Mouse (Mus musculus) limb, embryonic 11.5 days (tissue): ENCODE measurements around the gene Bcap29. TPM values are rescaled to one million over a fixed set of nuclear protein-coding genes. Genes with fewer than 3 reads are reported as not detected.
A peak's percentile ranks its signal among the peaks of the same experiment; 100 is the strongest.

Source experiments
- ATAC-seq: fragments of 200-750 bp; cut with Nextera tagmentation; 2 replicates; pipeline ENCODE4 v1.8.0; 2017; ENCODE audit warnings: low read depth; ENCODE audit not compliant: insufficient number of reproducible peaks, low FRiP score, low TSS enrichment
- DNase-seq: peaks from one replicate; pipeline ENCODE4 v3.0.0-alpha.2; 2015; ENCODE audit warnings: low spot score
- H3K27ac ChIP-seq: fragments of 300-500 bp; sonication (generic); replicated peaks from 2 replicates; pipeline ENCODE4 v1.5.1; 2014; ENCODE audit warnings: low read depth, mild to moderate bottlenecking, low read length
- H3K27me3 ChIP-seq: fragments of 300-500 bp; sonication (generic); 2 replicates; pipeline ENCODE4 v1.6.1; 2014; ENCODE audit warnings: mild to moderate bottlenecking, low read length, mixed read lengths; ENCODE audit not compliant: control insufficient read depth, insufficient read depth
- H3K36me3 ChIP-seq: fragments of 300-500 bp; sonication (generic); 2 replicates; pipeline ENCODE4 v1.6.1; 2014; ENCODE audit warnings: mild to moderate bottlenecking, low read length, moderate library complexity, mixed read lengths; ENCODE audit not compliant: control insufficient read depth, insufficient read depth
- H3K4me1 ChIP-seq: fragments of 300-500 bp; sonication (generic); 2 replicates; pipeline ENCODE4 v1.6.1; 2014; ENCODE audit warnings: low read length, mixed read lengths; ENCODE audit not compliant: control insufficient read depth, insufficient read depth
- H3K4me2 ChIP-seq: fragments of 300-500 bp; sonication (generic); 2 replicates; pipeline ENCODE4 v1.6.1; 2014; ENCODE audit warnings: low read depth, mild to moderate bottlenecking, moderate library complexity; ENCODE audit not compliant: severe bottlenecking
- H3K4me3 ChIP-seq: fragments of 300-500 bp; sonication (generic); 2 replicates; pipeline ENCODE4 v1.5.1; 2014; ENCODE audit warnings: low read depth, low read length
- H3K9ac ChIP-seq: fragments of 300-500 bp; sonication (generic); 2 replicates; pipeline ENCODE4 v1.6.1; 2014; ENCODE audit warnings: mild to moderate bottlenecking, low read length
- H3K9me3 ChIP-seq: fragments of 300-500 bp; sonication (generic); 2 replicates; pipeline ENCODE4 v1.6.1; 2016; ENCODE audit warnings: low read length; ENCODE audit not compliant: control insufficient read depth
- WGBS: fragments of 180-500 bp; shearing (Covaris S2); extraction: QIAGEN DNeasy Blood & Tissue Kit; methylation state at CpG from one replicate; pipeline ENCODE4 v1.1.7; 2014; 5-methylcytosine and 5-hydroxymethylcytosine counted together
- polyA plus RNA-seq: library from polyadenylated mRNA; unstranded; fragments of >200 nt; fragmentation: Nextera tagmentation; extraction: Ambion mirVana; gene quantifications from 2 replicates; pipeline ENCODE4 v1.2.1, GENCODE M21; 2014

The Bcap29 gene
- polyA plus RNA-seq, 1 experiment from 2014 or later, result 40.1 TPM

- Histone ChIP-seq H3K9ac (no peak overlapping the region), H3K36me3 (no peaks in the 10 kb centered on the region), H3K4me3 (no peak overlapping the region), H3K27me3 (no peaks in the 10 kb centered on the region), H3K9me3 (no peaks in the 10 kb centered on the region), H3K4me2 (no peak overlapping the region), H3K4me1 (no peaks in the 10 kb centered on the region), H3K27ac (no peak overlapping the region)
- ATAC-seq, result no peak
- no peak for DNase-seq
- WGBS, result 25% methylated on average over 3 of the region's 3 CpGs
These were observed 42.4 kb downstream of the Bcap29 start for GRCm38 (mm10) chr12:31592011-31592410.

DNA sequence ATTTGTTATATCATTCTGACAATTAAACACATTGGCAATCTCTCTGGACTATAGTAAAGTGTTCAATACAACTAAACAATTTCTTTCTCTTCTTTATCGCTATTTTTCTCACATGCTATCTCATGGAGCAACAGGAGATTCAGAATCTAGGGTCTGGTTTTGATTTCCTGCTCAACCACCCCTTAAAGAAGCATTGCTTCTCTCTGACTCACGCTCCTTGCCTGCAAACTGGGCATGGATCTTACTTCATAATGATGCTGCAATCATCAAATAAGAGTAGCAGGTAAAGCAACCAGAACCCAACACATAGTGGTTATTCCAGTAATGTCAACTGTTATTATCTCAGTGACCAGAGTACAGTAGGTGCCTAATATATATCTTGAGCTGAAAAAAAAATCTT is 50.7 kb downstream of the Bcap29 start:
- Histone ChIP-seq H3K9me3 (no peaks in the 10 kb centered on the region), H3K9ac (no peak overlapping the region), H3K27ac (no peak overlapping the region), H3K4me2 (no peak overlapping the region), H3K27me3 (no peaks in the 10 kb centered on the region), H3K4me3 (no peak overlapping the region), H3K4me1 (no peaks in the 10 kb centered on the region), H3K36me3 (no peaks in the 10 kb centered on the region)
- DNase-seq (no peak), ATAC-seq (no peak)
- WGBS, result 69% methylated on average over 2 of the region's 2 CpGs

- Histone ChIP-seq H3K9me3 (no peaks in the 10 kb centered on the region), H3K4me3 (no peak overlapping the region), H3K4me2 (no peak overlapping the region), H3K27ac (no peak overlapping the region), H3K36me3 (no peaks in the 10 kb centered on the region), H3K27me3 (no peaks in the 10 kb centered on the region), H3K9ac (no peak overlapping the region), H3K4me1 (no peaks in the 10 kb centered on the region)
- ATAC-seq (no peak), DNase-seq (no peak)
- 82% methylated on average over 5 of the region's 5 CpGs for WGBS
These were observed 52.4 kb downstream of the Bcap29 start for GRCm38 (mm10) chr12:31582081-31582480.

DNA sequence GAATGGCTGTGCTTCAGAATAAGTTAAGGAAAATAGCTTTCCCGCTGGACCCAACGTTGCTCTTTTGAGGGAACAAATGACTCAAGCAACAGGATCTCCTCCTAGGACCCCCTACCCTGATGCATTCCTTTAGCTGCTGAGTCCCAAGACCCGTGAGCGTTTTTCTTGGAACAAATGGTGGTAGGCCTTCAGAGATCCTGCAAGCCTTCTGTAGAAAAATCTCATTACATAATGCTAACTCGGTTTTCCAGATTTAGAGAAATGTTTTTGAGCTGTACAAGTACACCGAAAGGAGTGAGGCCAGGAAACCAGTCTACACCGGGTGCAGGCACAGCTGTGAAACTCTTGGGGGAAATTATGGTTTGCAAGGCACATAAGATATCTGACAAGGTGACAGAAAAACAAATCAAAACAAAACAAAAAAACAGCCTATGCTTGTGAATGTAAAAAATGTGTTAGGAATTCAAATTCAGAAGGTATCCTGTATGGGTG is 53.1 kb downstream of the Bcap29 start:
- no peak overlapping the region for H3K4me2 ChIP-seq
- H3K4me1 ChIP-seq, result no peaks in the 10 kb centered on the region
- H3K36me3 ChIP-seq, result no peaks in the 10 kb centered on the region
- H3K9me3 ChIP-seq, result no peaks in the 10 kb centered on the region
- no peak overlapping the region for H3K9ac ChIP-seq
- no peak overlapping the region for H3K27ac ChIP-seq
- WGBS, result 80% methylated on average over 7 of the region's 7 CpGs
- ATAC-seq, result no peak
- no peak overlapping the region for H3K4me3 ChIP-seq
- H3K27me3 ChIP-seq, result no peaks in the 10 kb centered on the region
- no peak for DNase-seq

DNA sequence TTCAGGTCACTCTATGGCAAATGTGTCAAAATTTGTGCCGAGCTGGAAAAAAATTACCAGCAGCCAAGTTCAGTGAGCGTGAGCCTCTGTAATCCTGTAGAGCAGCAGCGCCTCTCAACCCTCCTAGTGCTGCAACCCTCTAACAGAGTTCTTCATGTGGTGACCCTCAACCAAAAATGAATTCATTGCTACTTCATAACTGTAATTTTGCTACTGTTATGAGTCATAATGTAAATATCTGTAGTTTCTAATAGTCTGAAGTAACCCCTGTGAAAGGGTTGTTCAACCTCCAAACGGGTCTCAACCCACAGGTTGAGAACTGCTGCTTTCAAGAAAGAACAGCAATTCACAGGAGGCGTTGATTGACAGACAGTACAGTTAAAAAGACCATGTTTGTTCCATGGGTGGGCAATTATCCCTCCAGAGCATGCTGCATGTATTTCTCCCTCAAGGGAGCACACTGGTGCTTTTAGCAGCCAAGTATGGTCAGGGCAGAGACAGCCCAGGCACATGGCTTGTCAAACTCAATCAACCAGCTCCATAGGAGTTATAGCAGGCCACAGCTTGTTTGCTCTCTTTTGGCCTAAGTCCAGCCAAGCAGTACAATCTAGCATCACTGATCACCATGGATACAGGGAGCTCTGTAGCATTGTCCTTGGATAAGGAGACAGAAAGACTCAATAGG is 53.7 kb downstream of the Bcap29 start:
- ATAC-seq (peak; percentile 67; the same call in 1 of the 2 replicates), DNase-seq (peak; percentile 41)
- Histone ChIP-seq H3K36me3 (no peaks in the 10 kb centered on the region), H3K4me1 (no peaks in the 10 kb centered on the region), H3K9me3 (no peaks in the 10 kb centered on the region), H3K4me3 (no peak overlapping the region), H3K27me3 (no peaks in the 10 kb centered on the region), H3K9ac (no peak overlapping the region), H3K27ac (no peak overlapping the region), H3K4me2 (no peak overlapping the region)
- WGBS, result 84% methylated on average over 5 of the region's 5 CpGs

GRCm38 (mm10) chr12:31578691-31579476 is 55.6 kb downstream of the Bcap29 start:
- H3K27ac ChIP-seq, result no peak overlapping the region

DNA sequence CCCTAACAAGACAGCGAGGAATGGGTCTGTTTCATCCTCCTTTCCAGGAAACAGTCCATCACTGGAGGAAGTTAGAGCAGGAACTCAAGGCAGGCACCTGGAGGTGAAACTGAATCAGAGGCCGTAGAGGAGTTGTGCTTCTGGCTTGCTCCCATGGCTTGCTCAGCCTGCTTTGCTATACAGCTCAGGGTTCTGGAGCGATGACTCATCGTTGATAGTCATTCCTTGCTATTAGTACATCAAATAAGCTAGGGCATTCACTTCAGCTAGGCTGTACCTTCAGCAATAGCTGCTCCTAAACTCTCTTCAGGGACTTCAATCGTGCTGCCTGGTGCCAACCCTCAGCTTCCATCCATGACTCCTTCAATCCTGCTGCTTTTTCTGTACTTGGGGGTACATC is 60.0 kb downstream of the Bcap29 start:
- no peak for DNase-seq
- no peak for ATAC-seq
- WGBS, result 83% methylated on average over 5 of the region's 5 CpGs
- Histone ChIP-seq H3K4me3 (no peak overlapping the region), H3K27ac (no peak overlapping the region), H3K9ac (no peak overlapping the region), H3K4me1 (no peaks in the 10 kb centered on the region), H3K4me2 (no peak overlapping the region), H3K36me3 (no peaks in the 10 kb centered on the region), H3K27me3 (no peaks in the 10 kb centered on the region), H3K9me3 (no peaks in the 10 kb centered on the region)

More at GRCm38 (mm10) chr12:31578691-31579476, 55.6 kb downstream of the Bcap29 start:
- Histone ChIP-seq H3K4me2 (no peak overlapping the region), H3K9ac (no peak overlapping the region), H3K9me3 (no peaks in the 10 kb centered on the region), H3K4me3 (no peak overlapping the region), H3K27me3 (no peaks in the 10 kb centered on the region), H3K4me1 (no peaks in the 10 kb centered on the region), H3K36me3 (no peaks in the 10 kb centered on the region)
- no peak for ATAC-seq
- no peak for DNase-seq
- 60% methylated on average over 8 of the region's 8 CpGs for WGBS

DNA sequence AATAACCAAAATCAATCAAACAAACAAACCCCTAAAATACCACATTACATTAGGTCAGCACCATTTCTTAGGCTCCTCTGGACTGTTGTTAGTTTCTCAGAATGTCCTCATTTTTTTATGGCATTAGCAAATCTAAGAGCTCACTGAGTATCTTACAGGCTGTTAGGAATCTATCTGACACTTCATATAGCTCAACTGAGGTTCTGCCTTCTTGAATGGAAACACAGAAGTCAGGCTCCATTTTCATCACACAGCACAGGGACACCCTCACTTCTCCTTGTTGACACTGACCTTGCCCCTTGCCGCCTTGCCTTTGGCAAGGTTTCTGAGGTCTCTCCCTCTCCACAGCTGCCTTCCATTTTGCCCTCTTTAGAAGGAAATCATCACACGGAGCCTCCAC is 64.7 kb downstream of the Bcap29 start:
- Histone ChIP-seq H3K4me1 (no peaks in the 10 kb centered on the region), H3K4me3 (no peak overlapping the region), H3K27me3 (no peaks in the 10 kb centered on the region), H3K4me2 (no peak overlapping the region), H3K9me3 (no peaks in the 10 kb centered on the region), H3K27ac (no peak overlapping the region), H3K9ac (no peak overlapping the region), H3K36me3 (no peaks in the 10 kb centered on the region)
- ATAC-seq, result no peak
- WGBS, result 48% methylated on average over 2 of the region's 2 CpGs
- no peak for DNase-seq
